Mouse (Mus musculus): Measurements from ENCODE around the gene Gm47969. TPM values are rescaled to one million over a fixed set of nuclear protein-coding genes. Genes with fewer than 3 reads are reported as not detected.

The Gm47969 gene
- polyA plus RNA-seq, 1 experiment from 2014 or later, result not detected

DNA sequence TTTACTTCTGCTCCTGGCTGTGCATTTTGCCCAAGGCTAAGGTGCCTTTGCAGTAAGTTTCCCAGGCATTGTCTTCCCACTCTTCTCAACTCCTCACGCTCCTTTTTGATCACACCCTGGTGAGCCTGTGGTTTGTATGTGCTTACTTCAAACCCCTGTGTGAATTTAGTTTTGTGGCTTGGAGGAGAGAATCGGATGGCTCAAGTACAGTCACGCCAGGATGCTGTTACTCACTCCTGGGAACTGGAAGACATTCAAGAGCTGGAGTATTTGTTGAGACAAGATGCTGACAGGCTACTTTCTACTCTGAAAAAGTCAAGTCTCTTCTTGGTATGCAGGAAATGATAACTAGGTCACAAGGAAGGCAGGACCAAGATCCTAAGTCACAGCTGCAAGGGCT is 46.5 kb downstream of the Gm47969 start:
- no peak overlapping the region for H3K9ac ChIP-seq (replicated peaks; ENCODE audit: low read depth, low read length)
- no peaks in the 10 kb centered on the region for H3K36me3 ChIP-seq (ENCODE audit: control insufficient read depth, insufficient read depth, low read length)
- H3K9me3 ChIP-seq (ENCODE audit: control insufficient read depth, low read depth, low read length), result no peaks in the 10 kb centered on the region
- H3K4me3 ChIP-seq (ENCODE audit: low read depth, low read length), result no peak overlapping the region
- H3K27me3 ChIP-seq (ENCODE audit: control insufficient read depth, insufficient read depth, low read length), result no peaks in the 10 kb centered on the region
- H3K4me1 ChIP-seq (ENCODE audit: control insufficient read depth, insufficient read depth, low read length), result no peaks in the 10 kb centered on the region
- WGBS, result 60% methylated on average over 3 of the region's 3 CpGs
- no peak overlapping the region for H3K4me2 ChIP-seq (replicated peaks; ENCODE audit: low read depth, low read length)
- no peak overlapping the region for H3K27ac ChIP-seq (ENCODE audit: low read length)
- ATAC-seq (ENCODE audit: insufficient number of reproducible peaks, insufficient read depth, low FRiP score, low read depth), result no peak

Other genes with a start within 250 kb of the Gm47969 start
- gene Agfg1, start 205.4 kb upstream of the Gm47969 start, polyA plus RNA-seq (2014; fragmentation: Nextera tagmentation; extraction: Ambion mirVana), result 37.2 and 41.0 TPM in 2 replicates
- not detected in 2 replicates for gene A030005L19Rik, start 131.6 kb upstream of the Gm47969 start, polyA plus RNA-seq (2014; fragmentation: Nextera tagmentation; extraction: Ambion mirVana)
- not detected in 2 replicates for gene A030014E15Rik, start 120.0 kb upstream of the Gm47969 start, polyA plus RNA-seq (2014; fragmentation: Nextera tagmentation; extraction: Ambion mirVana)
- not detected in 2 replicates for gene Gm6217, start 113.5 kb upstream of the Gm47969 start, polyA plus RNA-seq (2014; fragmentation: Nextera tagmentation; extraction: Ambion mirVana)
- gene A030003K21Rik, start 101.5 kb upstream of the Gm47969 start, polyA plus RNA-seq (2014; fragmentation: Nextera tagmentation; extraction: Ambion mirVana), result not detected in 2 replicates
- not detected in 2 replicates for gene Gm7544, start 88.9 kb upstream of the Gm47969 start, polyA plus RNA-seq (2014; fragmentation: Nextera tagmentation; extraction: Ambion mirVana)
- gene Gm47955, start 84.6 kb upstream of the Gm47969 start, polyA plus RNA-seq (2014; fragmentation: Nextera tagmentation; extraction: Ambion mirVana), result not detected in 2 replicates
- not detected in 2 replicates for gene Gm47959, start 44.4 kb upstream of the Gm47969 start, polyA plus RNA-seq (2014; fragmentation: Nextera tagmentation; extraction: Ambion mirVana)
- gene Slc19a3, start 6.5 kb upstream of the Gm47969 start, polyA plus RNA-seq (2014; fragmentation: Nextera tagmentation; extraction: Ambion mirVana), result 0.56 and 1.1 TPM in 2 replicates
- gene Krtap28-10, start 2.5 kb upstream of the Gm47969 start, polyA plus RNA-seq (2014; fragmentation: Nextera tagmentation; extraction: Ambion mirVana), result not detected in 2 replicates
- not detected in 2 replicates for gene A030005K14Rik, start 14.4 kb downstream of the Gm47969 start, polyA plus RNA-seq (2014; fragmentation: Nextera tagmentation; extraction: Ambion mirVana)
- gene Krtap28-13, start 16.0 kb downstream of the Gm47969 start, polyA plus RNA-seq (2014; fragmentation: Nextera tagmentation; extraction: Ambion mirVana), result not detected in 2 replicates
- gene Ccl20, start 71.8 kb downstream of the Gm47969 start, polyA plus RNA-seq (2014; fragmentation: Nextera tagmentation; extraction: Ambion mirVana), result 6.7 and 6.9 TPM in 2 replicates
- gene Daw1, start 114.8 kb downstream of the Gm47969 start, polyA plus RNA-seq (2014; fragmentation: Nextera tagmentation; extraction: Ambion mirVana), result not detected in 2 replicates

All from stomach, embryonic 14.5 days (tissue).